Mouse (Mus musculus) erythroblast, embryonic 14.5 days (primary cell): ENCODE data around the gene Cpne9.

Experiments used
- GATA1 ChIP-seq: IDR thresholded peaks from 2 replicates; pipeline ENCODE4 v1.6.1; 2012; ENCODE audit warnings: low read length, inconsistent platforms, mixed read lengths
- TAL1 ChIP-seq: IDR thresholded peaks from 3 replicates; pipeline ENCODE4 v1.6.1; 2012; ENCODE audit warnings: low read length, inconsistent platforms, mixed read lengths

DNA sequence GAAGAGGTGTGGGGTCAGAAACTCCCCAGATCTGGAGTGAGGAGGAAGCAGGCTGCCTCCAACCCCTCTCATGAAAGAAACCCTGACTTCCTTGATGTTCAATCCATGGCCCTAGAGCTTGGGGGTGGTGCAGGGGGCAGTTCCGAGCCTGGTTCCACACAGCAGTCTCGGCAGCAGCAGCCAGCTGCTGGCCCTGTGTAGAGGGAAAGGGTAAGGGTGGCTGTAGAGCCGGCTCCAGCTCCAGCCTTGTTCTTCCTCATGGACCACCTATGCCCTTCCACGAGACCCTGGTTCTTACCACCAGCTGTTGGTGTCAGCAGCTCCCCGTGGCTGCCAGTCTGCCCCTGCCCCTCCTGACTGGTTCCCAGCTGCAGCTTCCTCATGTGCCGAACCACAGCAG, 52.1 kb downstream of the Cpne9 start:
- TF ChIP-seq GATA1 (no peak), TAL1 (no peak)
